Mouse (Mus musculus) testis, adult 2 months (tissue): Measurements from ENCODE around the gene Tmtc4. TPM values are rescaled to one million over a fixed set of nuclear protein-coding genes. Genes with fewer than 3 reads are reported as not detected.

Source experiments
- H3K27ac ChIP-seq: fragments of 200-500 bp; 2 replicates; pipeline ENCODE4 v1.5.1; 2012; ENCODE audit warnings: low read depth, low read length; ENCODE audit not compliant: control insufficient read depth, insufficient read depth
- H3K27me3 ChIP-seq: fragments of 200-500 bp; 2 replicates; pipeline ENCODE4 v1.6.1; 2012; ENCODE audit warnings: mild to moderate bottlenecking, low read length, moderate library complexity; ENCODE audit not compliant: control insufficient read depth, insufficient read depth
- H3K36me3 ChIP-seq: fragments of 200-500 bp; 2 replicates; pipeline ENCODE4 v1.6.1; 2012; ENCODE audit warnings: mild to moderate bottlenecking, low read length; ENCODE audit not compliant: control insufficient read depth, insufficient read depth
- H3K4me1 ChIP-seq: fragments of 200-500 bp; 2 replicates; pipeline ENCODE4 v1.6.1; 2012; ENCODE audit warnings: low read length; ENCODE audit not compliant: control insufficient read depth, insufficient read depth
- H3K4me3 ChIP-seq: fragments of 200-500 bp; 2 replicates; pipeline ENCODE4 v1.5.1; 2012; ENCODE audit warnings: low read depth, mild to moderate bottlenecking, low read length, moderate library complexity, mixed read lengths; ENCODE audit not compliant: control insufficient read depth
- CTCF ChIP-seq: fragments of 200-500 bp; IDR thresholded peaks from 2 replicates; pipeline ENCODE4 v1.5.1; 2012; ENCODE audit warnings: low read depth, mild to moderate bottlenecking, inconsistent platforms, low read length, moderate library complexity; ENCODE audit not compliant: control insufficient read depth, insufficient read depth, insufficient replicate concordance
- POLR2A ChIP-seq: fragments of 200-500 bp; IDR thresholded peaks from 2 replicates; pipeline ENCODE4 v1.6.1; 2012; ENCODE audit warnings: low read depth, mild to moderate bottlenecking, inconsistent platforms, low read length, moderate library complexity; ENCODE audit not compliant: control insufficient read depth
- polyA plus RNA-seq: library from polyadenylated mRNA; depleted of rRNA; stranded (reverse); fragments of >200 nt; gene quantifications from 2 replicates; pipeline ENCODE4 v1.2.3, GENCODE M21; 2012

Gene Tmtc4
- polyA plus RNA-seq, 1 experiment = 10.4 TPM

GRCm38 (mm10) chr14:122974854-122975570 lies 8.8 kb downstream of the Tmtc4 start:
- Histone ChIP-seq H3K36me3 (no peaks in the 10 kb centered on the region), H3K4me3 (no peak overlapping the region), H3K27ac (no peak overlapping the region), H3K4me1 (no peaks in the 10 kb centered on the region), H3K27me3 (no peaks in the 10 kb centered on the region)
- TF ChIP-seq POLR2A (no peak), CTCF (no peak)

- TF ChIP-seq POLR2A = no peak
- no peak for TF ChIP-seq CTCF
- Histone ChIP-seq H3K27ac (no peak overlapping the region), H3K27me3 (no peaks in the 10 kb centered on the region), H3K36me3 (no peaks in the 10 kb centered on the region), H3K4me1 (no peaks in the 10 kb centered on the region), H3K4me3 (no peak overlapping the region)
These were observed 10.7 kb downstream of the Tmtc4 start for GRCm38 (mm10) chr14:122973091-122973490.

GRCm38 (mm10) chr14:122968049-122968448 lies 15.8 kb downstream of the Tmtc4 start:
- Histone ChIP-seq H3K27me3 (no peaks in the 10 kb centered on the region), H3K27ac (no peak overlapping the region), H3K4me1 (no peaks in the 10 kb centered on the region), H3K36me3 (no peaks in the 10 kb centered on the region), H3K4me3 (no peak overlapping the region)
- TF ChIP-seq CTCF (no peak), POLR2A (no peak)

GRCm38 (mm10) chr14:122957941-122958340 lies 25.9 kb downstream of the Tmtc4 start:
- Histone ChIP-seq H3K36me3 (no peaks in the 10 kb centered on the region), H3K4me1 (no peaks in the 10 kb centered on the region), H3K27ac (no peak overlapping the region), H3K27me3 (no peaks in the 10 kb centered on the region), H3K4me3 (no peak overlapping the region)
- TF ChIP-seq CTCF (no peak), POLR2A (no peak)

- no peaks in the 10 kb centered on the region for H3K4me1 ChIP-seq
- no peak overlapping the region for H3K27ac ChIP-seq
- H3K27me3 ChIP-seq = no peaks in the 10 kb centered on the region
- TF ChIP-seq CTCF = peak; percentile 36; the same call in 1 of the 2 replicates
- TF ChIP-seq POLR2A = no peak
- H3K4me3 ChIP-seq = no peak overlapping the region
- no peaks in the 10 kb centered on the region for H3K36me3 ChIP-seq
These were observed 30.5 kb downstream of the Tmtc4 start for GRCm38 (mm10) chr14:122953331-122953730.

GRCm38 (mm10) chr14:122952556-122952955 lies 31.3 kb downstream of the Tmtc4 start:
- Histone ChIP-seq H3K36me3 (no peaks in the 10 kb centered on the region), H3K4me3 (no peak overlapping the region), H3K27ac (no peak overlapping the region), H3K27me3 (no peaks in the 10 kb centered on the region), H3K4me1 (no peaks in the 10 kb centered on the region)
- TF ChIP-seq POLR2A (no peak), CTCF (no peak)

- H3K4me3 ChIP-seq = no peak overlapping the region
- no peaks in the 10 kb centered on the region for H3K27me3 ChIP-seq
- TF ChIP-seq POLR2A (no peak), CTCF (no peak)
- H3K27ac ChIP-seq = no peak overlapping the region
- H3K36me3 ChIP-seq = no peaks in the 10 kb centered on the region
- H3K4me1 ChIP-seq = no peaks in the 10 kb centered on the region
These were observed 32.0 kb downstream of the Tmtc4 start for GRCm38 (mm10) chr14:122951676-122952445.
